15 mouse cellular contexts compared by ENCODE assay signal in genomic region chr16:55504796-55505413, GRCm38 (mm10).
A peak's percentile ranks its signal among the peaks of the same experiment; 100 is the strongest.
DNase-seq lines count a peak whose midpoint lies in the region; ATAC-seq and TF ChIP-seq lines count a peak whose summit lies in the region.
"Had no signal": no experiment of that assay in that cellular context is flagged by ENCODE, and none has a peak within 500 bp of the region (broad histone marks: within the 10 kb centered on the region; RNA-seq: fewer than 3 reads in every experiment).

No protein-coding gene starts in this region.

- H3K27me3 ChIP-seq in liver, adult 2 months (ENCODE audit: control insufficient read depth, insufficient read depth, low read length) = no peaks in the 10 kb centered on the region
- no peaks in the 10 kb centered on the region for H3K27me3 ChIP-seq in liver, postnatal 0 days (ENCODE audit: insufficient read depth, low read length)
- no peaks in the 10 kb centered on the region for H3K27me3 ChIP-seq in MEL (ENCODE audit: control insufficient read depth in 1 of 2, insufficient read depth in 2 of 2, low read length in 2 of 2)
- no peaks in the 10 kb centered on the region for H3K27me3 ChIP-seq in forebrain, embryonic 16.5 days (replicated peaks; ENCODE audit: control insufficient read depth, insufficient read depth, low read length)
- no peaks in the 10 kb centered on the region for H3K27me3 ChIP-seq in forebrain, embryonic 15.5 days
- H3K27me3 ChIP-seq: hindbrain, embryonic 15.5 days had no signal

- no peak for TF ChIP-seq CTCF in liver, adult 2 months (IDR thresholded peaks at IDR 0.05; ENCODE audit: low read depth, low read length)
- TF ChIP-seq CTCF in liver, postnatal 0 days (IDR thresholded peaks at IDR 0.05; ENCODE audit: low read depth) = no peak
- no peak for TF ChIP-seq CTCF in MEL (IDR thresholded peaks at IDR 0.05 in 2 of 3, conservative IDR thresholded peaks at IDR 0.05 in 1 of 3; ENCODE audit: control insufficient read depth in 1 of 3, insufficient read depth in 1 of 3, low read depth in 2 of 3, low read length in 3 of 3, poor library complexity in 1 of 3, severe bottlenecking in 1 of 3)
- no peak for TF ChIP-seq CTCF in embryonic fibroblast, embryonic 13.5 days (IDR thresholded peaks at IDR 0.05; ENCODE audit: borderline replicate concordance, insufficient read depth, low read length)

- peak; percentile 25 for DNase-seq in liver, adult 2 months (ENCODE audit: extremely low read depth, low read depth, low spot score)
- no peak for DNase-seq in liver, postnatal 0 days
- peak; percentile 13 for DNase-seq in MEL (ENCODE audit: low read depth, low spot score)
- no peak for DNase-seq in spleen, postnatal 14 days (ENCODE audit: low spot score in 2 of 2)
- DNase-seq: gastrocnemius, adult 2 months; left cerebral cortex, postnatal 4 days; right cerebral cortex, postnatal 25 days; thymus, adult 2 months had no signal

- no peaks in the 10 kb centered on the region for H3K9me3 ChIP-seq in liver, postnatal 0 days (ENCODE audit: low read length)
- no peaks in the 10 kb centered on the region for H3K9me3 ChIP-seq in MEL (replicated peaks; ENCODE audit: insufficient read depth, low read length)
- no peaks in the 10 kb centered on the region for H3K9me3 ChIP-seq in forebrain, embryonic 16.5 days (ENCODE audit: control insufficient read depth, low read length)
- H3K9me3 ChIP-seq in forebrain, embryonic 15.5 days = no peaks in the 10 kb centered on the region
- H3K9me3 ChIP-seq: hindbrain, embryonic 15.5 days had no signal

- no peak overlapping the region for H3K4me2 ChIP-seq in liver, postnatal 0 days (ENCODE audit: low read depth, low read length)
- no peak overlapping the region for H3K4me2 ChIP-seq in forebrain, embryonic 16.5 days (ENCODE audit: low read length)
- no peak overlapping the region for H3K4me2 ChIP-seq in forebrain, embryonic 15.5 days (replicated peaks)
- H3K4me2 ChIP-seq: hindbrain, embryonic 15.5 days had no signal

- H3K4me1 ChIP-seq in liver, adult 2 months (ENCODE audit: control insufficient read depth, insufficient read depth, low read length) = no peaks in the 10 kb centered on the region
- H3K4me1 ChIP-seq in liver, postnatal 0 days (ENCODE audit: insufficient read depth) = no peaks in the 10 kb centered on the region
- H3K4me1 ChIP-seq in MEL (ENCODE audit: control insufficient read depth in 1 of 2, insufficient read depth in 2 of 2, low read length in 2 of 2) = peaks cover 0 to 4% of the 10 kb centered on the region in 2 experiments; a peak in 1 of 4 replicates
- peaks cover 10% of the 10 kb centered on the region for H3K4me1 ChIP-seq in embryonic fibroblast, embryonic 13.5 days (ENCODE audit: control insufficient read depth, insufficient read depth, low read length)
- no peaks in the 10 kb centered on the region for H3K4me1 ChIP-seq in forebrain, embryonic 16.5 days (replicated peaks; ENCODE audit: control insufficient read depth, insufficient read depth, low read length)
- H3K4me1 ChIP-seq in forebrain, embryonic 15.5 days = no peaks in the 10 kb centered on the region
- H3K4me1 ChIP-seq: hindbrain, embryonic 15.5 days had no signal

- H3K79me2 ChIP-seq in liver, adult 2 months (ENCODE audit: control insufficient read depth, insufficient read depth, low read length) = no peaks in the 10 kb centered on the region
- H3K79me2 ChIP-seq in MEL (ENCODE audit: control insufficient read depth, insufficient read depth, low read length, poor library complexity) = no peaks in the 10 kb centered on the region

- TF ChIP-seq EP300 in liver, postnatal 0 days (IDR thresholded peaks at IDR 0.05; ENCODE audit: low read depth) = no peak
- no peak for TF ChIP-seq EP300 in MEL (IDR thresholded peaks at IDR 0.05; ENCODE audit: low read depth in 1 of 2, low read length in 2 of 2)

- H3K4me3 ChIP-seq in liver, adult 2 months (ENCODE audit: insufficient read depth, low read depth, low read length) = no peak overlapping the region
- no peak overlapping the region for H3K4me3 ChIP-seq in liver, postnatal 0 days (ENCODE audit: low read depth, low read length)
- no peak overlapping the region for H3K4me3 ChIP-seq in MEL (ENCODE audit: control insufficient read depth in 1 of 2, insufficient read depth in 1 of 2, low read depth in 2 of 2, low read length in 2 of 2)
- no peak overlapping the region for H3K4me3 ChIP-seq in embryonic fibroblast, embryonic 13.5 days (ENCODE audit: insufficient read depth, low read length)
- no peak overlapping the region for H3K4me3 ChIP-seq in forebrain, embryonic 16.5 days (replicated peaks; ENCODE audit: low read length)
- H3K4me3 ChIP-seq in forebrain, embryonic 15.5 days = no peak overlapping the region
- H3K4me3 ChIP-seq: erythroblast, embryonic 14.5 days; gastrocnemius, adult 2 months; hindbrain, embryonic 15.5 days; layer of hippocampus, adult 2 months had no signal

- WGBS in liver, adult 2 months = 40% methylated on average over 6 of the region's 6 CpGs
- 36% methylated on average over 6 of the region's 6 CpGs for WGBS in liver, postnatal 0 days (ENCODE audit: insufficient replicate concordance)
- 89% methylated on average over 6 of the region's 6 CpGs for WGBS in forebrain, embryonic 16.5 days
- WGBS in forebrain, embryonic 15.5 days = 93% methylated on average over 6 of the region's 6 CpGs

- no peak for TF ChIP-seq POLR2A in liver, adult 2 months (IDR thresholded peaks at IDR 0.05; ENCODE audit: extremely low read depth, insufficient read depth, low read length)
- TF ChIP-seq POLR2A in MEL (IDR thresholded peaks at IDR 0.05; ENCODE audit: control insufficient read depth in 1 of 2, insufficient read depth in 1 of 2, low read depth in 1 of 2, low read length in 2 of 2, poor library complexity in 1 of 2) = no peak
- no peak for TF ChIP-seq POLR2A in embryonic fibroblast, embryonic 13.5 days (IDR thresholded peaks at IDR 0.05; ENCODE audit: low read depth, low read length)

- no peaks in the 10 kb centered on the region for H3K36me3 ChIP-seq in liver, adult 2 months (ENCODE audit: control insufficient read depth, insufficient read depth, low read length)
- no peaks in the 10 kb centered on the region for H3K36me3 ChIP-seq in liver, postnatal 0 days (replicated peaks; ENCODE audit: insufficient read depth, low read length)
- no peaks in the 10 kb centered on the region for H3K36me3 ChIP-seq in MEL (ENCODE audit: control insufficient read depth in 1 of 2, insufficient read depth in 2 of 2, low read length in 2 of 2)
- H3K36me3 ChIP-seq in forebrain, embryonic 16.5 days (ENCODE audit: control insufficient read depth, insufficient read depth) = no peaks in the 10 kb centered on the region
- H3K36me3 ChIP-seq in forebrain, embryonic 15.5 days = no peaks in the 10 kb centered on the region
- H3K36me3 ChIP-seq: hindbrain, embryonic 15.5 days had no signal

- H3K27ac ChIP-seq in liver, adult 2 months (replicated peaks; ENCODE audit: insufficient read depth, low read depth, low read length) = no peak overlapping the region
- no peak overlapping the region for H3K27ac ChIP-seq in liver, postnatal 0 days (ENCODE audit: low read depth)
- no peak overlapping the region for H3K27ac ChIP-seq in MEL (ENCODE audit: control insufficient read depth, low read depth, low read length)
- H3K27ac ChIP-seq in embryonic fibroblast, embryonic 13.5 days (ENCODE audit: insufficient read depth, low read length) = peak overlapping the region; percentile 84
- no peak overlapping the region for H3K27ac ChIP-seq in forebrain, embryonic 16.5 days (ENCODE audit: low read length)
- H3K27ac ChIP-seq in forebrain, embryonic 15.5 days (replicated peaks) = no peak overlapping the region
- H3K27ac ChIP-seq: gastrocnemius, adult 2 months; hindbrain, embryonic 15.5 days; layer of hippocampus, adult 2 months had no signal

- no peak overlapping the region for H3K9ac ChIP-seq in liver, adult 2 months (ENCODE audit: low read depth, low read length)
- H3K9ac ChIP-seq in liver, postnatal 0 days (replicated peaks) = no peak overlapping the region
- no peak overlapping the region for H3K9ac ChIP-seq in MEL (ENCODE audit: control insufficient read depth, low read depth, low read length, poor library complexity, severe bottlenecking)
- H3K9ac ChIP-seq in forebrain, embryonic 16.5 days (replicated peaks; ENCODE audit: low read depth, low read length) = no peak overlapping the region
- H3K9ac ChIP-seq in forebrain, embryonic 15.5 days (replicated peaks) = no peak overlapping the region
- H3K9ac ChIP-seq: hindbrain, embryonic 15.5 days had no signal

- ATAC-seq in liver, postnatal 0 days = no peak
- peak; percentile 52; the same call in 1 of the 2 replicates for ATAC-seq in megakaryocyte progenitor cell, adult 5-6 weeks (replicated peaks; ENCODE audit: poor library complexity)
- ATAC-seq in forebrain, embryonic 16.5 days = no peak
- no peak for ATAC-seq in forebrain, embryonic 15.5 days (replicated peaks)

- no peak for TF ChIP-seq RAD21 in MEL (IDR thresholded peaks at IDR 0.05; ENCODE audit: low read depth, low read length)

TF ChIP-seq in MEL, 35 proteins besides CTCF, POLR2A, EP300 and RAD21:
- TF ChIP-seq POLR2AphosphoS2 (IDR thresholded peaks at IDR 0.05; ENCODE audit: low read length) (no peak), ZC3H11A (IDR thresholded peaks at IDR 0.05; ENCODE audit: low read depth, low read length) (no peak), ZNF384 (IDR thresholded peaks at IDR 0.05; ENCODE audit: low read depth, low read length) (peak; percentile 31; the same call in 1 of the 2 replicates), E2F4 (IDR thresholded peaks at IDR 0.05; ENCODE audit: borderline replicate concordance, low read depth, low read length) (no peak), MAZ (IDR thresholded peaks at IDR 0.05; ENCODE audit: low read depth, low read length) (no peak), NELFE (IDR thresholded peaks at IDR 0.05; ENCODE audit: low read depth, low read length) (no peak), USF2 (IDR thresholded peaks at IDR 0.05; ENCODE audit: borderline replicate concordance in 1 of 2, insufficient read depth in 1 of 2, low read depth in 1 of 2, low read length in 2 of 2) (no peak), MYB (IDR thresholded peaks at IDR 0.05; ENCODE audit: low read depth, low read length) (no peak)

Comparison
In these comparisons a context has a peak if more than half of its experiments do, and no peak if none do; other contexts are left out.
1. DNase-seq: peak in liver, adult 2 months (single experiment) and MEL (single experiment); none in liver, postnatal 0 days (single experiment) and spleen, postnatal 14 days (0 of 2).